Mouse (Mus musculus) heart, embryonic 10.5 days (tissue): ENCODE data around the gene Zan. TPM values are rescaled to one million over a fixed set of nuclear protein-coding genes. Genes with fewer than 3 reads are reported as not detected.

Experiments
- DNase-seq: peaks from one replicate; pipeline ENCODE4 v3.0.0-alpha.2; 2017; ENCODE audit warnings: low spot score
- H3K27ac ChIP-seq: fragments of 300-500 bp; sonication (generic); 2 replicates; pipeline ENCODE4 v1.5.1; 2016; ENCODE audit warnings: mild to moderate bottlenecking
- H3K27me3 ChIP-seq: fragments of 300-500 bp; sonication (generic); 2 replicates; pipeline ENCODE4 v1.6.1; 2016; ENCODE audit warnings: mild to moderate bottlenecking; ENCODE audit not compliant: poor library complexity, insufficient read depth, severe bottlenecking
- H3K36me3 ChIP-seq: fragments of 300-500 bp; sonication (generic); 2 replicates; pipeline ENCODE4 v1.6.1; 2016; ENCODE audit warnings: mild to moderate bottlenecking, moderate library complexity
- H3K4me1 ChIP-seq: fragments of 300-500 bp; sonication (generic); 2 replicates; pipeline ENCODE4 v1.6.1; 2016; ENCODE audit warnings: mild to moderate bottlenecking
- H3K4me3 ChIP-seq: fragments of 300-500 bp; sonication (generic); 2 replicates; pipeline ENCODE4 v1.5.1; 2016; ENCODE audit warnings: mild to moderate bottlenecking, moderate library complexity
- H3K9me3 ChIP-seq: fragments of 300-500 bp; sonication (generic); 2 replicates; pipeline ENCODE4 v1.6.1; 2016; ENCODE audit warnings: mild to moderate bottlenecking, moderate library complexity
- WGBS: fragments of 180-500 bp; shearing (Covaris S2); methylation state at CpG from one replicate; pipeline ENCODE4 v1.1.7; 2016; 5-methylcytosine and 5-hydroxymethylcytosine counted together
- polyA plus RNA-seq: library from polyadenylated mRNA; unstranded; fragments of >200 nt; fragmentation: Nextera tagmentation; extraction: Ambion mirVana; gene quantifications from 2 replicates; pipeline ENCODE4 v1.2.1, GENCODE M21; 2016

Zan gene
- 0.04 and 0.25 TPM in 2 replicates for polyA plus RNA-seq

DNA sequence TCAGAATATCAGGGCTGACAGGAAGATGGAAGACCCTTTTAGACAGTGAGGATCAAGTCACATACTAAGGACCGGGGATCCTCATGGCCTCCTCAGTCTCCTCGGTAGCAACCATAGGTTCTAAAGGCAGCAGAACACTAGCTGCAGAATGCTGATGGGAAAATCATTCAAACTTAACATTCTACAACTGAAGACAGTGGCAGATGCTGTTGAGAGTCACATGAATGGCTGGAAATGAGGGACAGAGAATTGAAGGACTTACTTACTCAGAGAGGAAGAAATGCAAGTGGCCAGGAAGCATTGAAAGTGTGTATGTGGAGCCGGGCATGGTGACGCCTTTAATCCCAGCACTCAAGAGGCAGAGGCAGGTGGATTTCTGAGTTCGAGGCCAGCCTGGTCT is at the start of gene Zan:
Zan (minus strand) TSS at position 101 of the 400 bp plus-strand sequence.
- DNase-seq, result no peak
- H3K27ac ChIP-seq, result no peak within 1 kb of the TSS
- no peaks in the 10 kb centered on the region for H3K36me3 ChIP-seq
- H3K27me3 ChIP-seq, result no peaks in the 10 kb centered on the region; the same call in 1 of the 2 replicates
- 79% methylated on average over 5 of the region's 5 CpGs for WGBS
- 0 out of 2 replicates have a peak, but pooled peaks cover 7% of the 10 kb centered on the region for H3K4me1 ChIP-seq
- no peaks in the 10 kb centered on the region for H3K9me3 ChIP-seq
- H3K4me3 ChIP-seq, result no peak within 1 kb of the TSS

- Histone ChIP-seq H3K4me3 (peak overlapping the region; percentile 22; the same call in 1 of the 2 replicates), H3K36me3 (peaks cover 86% of the 10 kb centered on the region), H3K27me3 (no peaks in the 10 kb centered on the region), H3K9me3 (no peaks in the 10 kb centered on the region), H3K27ac (no peak overlapping the region; the same call in 1 of the 2 replicates), H3K4me1 (peaks cover 56% of the 10 kb centered on the region)
- WGBS, result 61% methylated on average over 16 of the region's 16 CpGs
- no peak for DNase-seq
Measured at GRCm38 (mm10) chr5:137526192-137526936, 49.5 kb upstream of the Zan start.

GRCm38 (mm10) chr5:137525511-137525910 is 48.6 kb upstream of the Zan start:
- Histone ChIP-seq H3K4me1 (peaks cover 47% of the 10 kb centered on the region), H3K4me3 (no peak overlapping the region), H3K27me3 (no peaks in the 10 kb centered on the region), H3K9me3 (no peaks in the 10 kb centered on the region), H3K36me3 (peaks cover 94% of the 10 kb centered on the region), H3K27ac (peak overlapping the region; percentile 37; the same call in 1 of the 2 replicates)
- 85% methylated on average over 16 of the region's 16 CpGs for WGBS
- no peak for DNase-seq

- Histone ChIP-seq H3K27me3 (no peaks in the 10 kb centered on the region), H3K4me3 (no peak overlapping the region), H3K9me3 (no peaks in the 10 kb centered on the region), H3K36me3 (peaks cover 97% of the 10 kb centered on the region), H3K27ac (0 out of 2 replicates have a peak overlapping the region, but pooled peaks have one; percentile 37), H3K4me1 (peaks cover 39% of the 10 kb centered on the region)
- DNase-seq, result no peak
- 90% methylated on average over 11 of the region's 13 CpGs for WGBS
Measured at GRCm38 (mm10) chr5:137524671-137525070, 47.8 kb upstream of the Zan start.

DNA sequence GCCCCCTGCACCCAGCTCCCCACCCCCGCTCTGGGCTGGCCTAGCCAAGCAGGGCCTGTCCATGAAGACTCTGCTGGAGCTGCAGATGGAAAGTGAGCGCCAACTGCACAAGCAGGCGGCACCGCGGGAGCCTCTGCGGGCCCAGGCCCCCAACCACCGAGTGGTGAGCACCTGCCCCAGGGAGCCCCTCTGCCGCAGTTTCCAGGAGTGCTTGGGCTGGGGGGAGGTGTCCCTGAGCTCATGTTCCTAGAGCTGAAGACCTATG is 47.3 kb upstream of the Zan start:
- Histone ChIP-seq H3K4me1 (peaks cover 35% of the 10 kb centered on the region), H3K9me3 (no peaks in the 10 kb centered on the region), H3K27ac (no peak overlapping the region), H3K4me3 (no peak overlapping the region), H3K27me3 (no peaks in the 10 kb centered on the region), H3K36me3 (peaks cover 97% of the 10 kb centered on the region)
- 87% methylated on average over 8 of the region's 8 CpGs for WGBS
- no peak for DNase-seq

- Histone ChIP-seq H3K4me3 (no peak overlapping the region), H3K4me1 (peaks cover 29% of the 10 kb centered on the region), H3K36me3 (peaks cover 97% of the 10 kb centered on the region), H3K9me3 (no peaks in the 10 kb centered on the region), H3K27ac (no peak overlapping the region), H3K27me3 (no peaks in the 10 kb centered on the region)
- WGBS, result 83% methylated on average over 25 of the region's 25 CpGs
- no peak for DNase-seq
Measured at GRCm38 (mm10) chr5:137523396-137524250, 46.8 kb upstream of the Zan start.

- Histone ChIP-seq H3K9me3 (no peaks in the 10 kb centered on the region), H3K4me1 (peaks cover 23% of the 10 kb centered on the region), H3K27ac (no peak overlapping the region), H3K27me3 (no peaks in the 10 kb centered on the region), H3K4me3 (no peak overlapping the region), H3K36me3 (peaks cover 96% of the 10 kb centered on the region)
- no peak for DNase-seq
- WGBS, result 77% methylated on average over 11 of the region's 11 CpGs
Measured at GRCm38 (mm10) chr5:137522711-137523110, 45.8 kb upstream of the Zan start.

GRCm38 (mm10) chr5:137521861-137522260 is 45.0 kb upstream of the Zan start:
- no peaks in the 10 kb centered on the region for H3K9me3 ChIP-seq
- H3K27ac ChIP-seq, result no peak overlapping the region
- H3K4me1 ChIP-seq, result peaks cover 18% of the 10 kb centered on the region
- no peaks in the 10 kb centered on the region for H3K27me3 ChIP-seq
- peaks cover 96% of the 10 kb centered on the region for H3K36me3 ChIP-seq
- H3K4me3 ChIP-seq, result no peak overlapping the region
- 77% methylated on average over 9 of the region's 9 CpGs for WGBS
- no peak for DNase-seq

GRCm38 (mm10) chr5:137519691-137520550 is 43.1 kb upstream of the Zan start:
- H3K4me1 ChIP-seq, result peaks cover 5% of the 10 kb centered on the region
- no peak overlapping the region for H3K4me3 ChIP-seq
- H3K36me3 ChIP-seq, result peaks cover 78% of the 10 kb centered on the region
- H3K27ac ChIP-seq, result no peak overlapping the region
- H3K27me3 ChIP-seq, result no peaks in the 10 kb centered on the region
- DNase-seq, result no peak
- no peaks in the 10 kb centered on the region for H3K9me3 ChIP-seq
- 90% methylated on average over 27 of the region's 27 CpGs for WGBS

GRCm38 (mm10) chr5:137518436-137518835 is 41.6 kb upstream of the Zan start, which contains the start of gene Gigyf1:
Gene Gigyf1, plus strand, starts transcription at chr5:137518548.
- Histone ChIP-seq H3K4me3 (no peak within 1 kb of the TSS), H3K9me3 (no peaks in the 10 kb centered on the region), H3K36me3 (peaks cover 66% of the 10 kb centered on the region), H3K4me1 (peaks cover 13% of the 10 kb centered on the region), H3K27ac (no peak within 1 kb of the TSS), H3K27me3 (no peaks in the 10 kb centered on the region)
- 77% methylated on average over 5 of the region's 5 CpGs for WGBS
- no peak for DNase-seq

DNA sequence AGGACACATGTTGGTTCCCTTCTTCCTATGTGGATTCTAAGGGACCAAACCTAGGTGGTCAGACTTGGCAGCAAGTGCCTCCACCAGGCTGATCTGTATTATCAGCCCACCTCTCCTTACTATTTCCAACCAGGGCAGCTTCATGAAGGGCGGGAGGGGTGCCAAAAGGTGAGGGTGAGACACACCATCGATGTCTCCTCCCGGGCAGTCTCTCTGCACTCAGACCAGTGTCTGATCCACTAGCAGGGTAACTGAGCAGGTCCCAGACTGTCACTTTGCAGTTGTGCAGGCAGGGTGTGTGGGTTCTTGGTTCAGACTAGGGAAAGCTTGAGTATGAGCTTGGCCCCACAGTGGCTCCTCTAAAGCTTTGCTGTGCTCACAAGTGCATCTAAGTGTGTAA is 37.9 kb upstream of the Zan start:
- Histone ChIP-seq H3K4me1 (peaks cover 41% of the 10 kb centered on the region), H3K36me3 (peaks cover 29% of the 10 kb centered on the region), H3K9me3 (no peaks in the 10 kb centered on the region), H3K27me3 (no peaks in the 10 kb centered on the region), H3K4me3 (no peak overlapping the region), H3K27ac (no peak overlapping the region)
- 86% methylated on average over 3 of the region's 3 CpGs for WGBS
- no peak for DNase-seq

- Histone ChIP-seq H3K9me3 (no peaks in the 10 kb centered on the region), H3K4me1 (peaks cover 44% of the 10 kb centered on the region), H3K36me3 (peaks cover 23% of the 10 kb centered on the region), H3K27ac (no peak overlapping the region), H3K4me3 (no peak overlapping the region), H3K27me3 (no peaks in the 10 kb centered on the region)
- DNase-seq, result no peak
- 84% methylated on average over 12 of the region's 12 CpGs for WGBS
Measured at GRCm38 (mm10) chr5:137513951-137514721, 37.3 kb upstream of the Zan start.
